Mouse (Mus musculus) lung, postnatal 0 days (tissue): ENCODE measurements around the gene Kif5c.

Source experiments
- CTCF ChIP-seq: IDR thresholded peaks from 2 replicates; pipeline ENCODE4 v1.5.1; 2016; ENCODE audit warnings: antibody characterized with exemption, mild to moderate bottlenecking
- EP300 ChIP-seq: IDR thresholded peaks from 2 replicates; pipeline ENCODE4 v1.6.1; 2016; ENCODE audit warnings: antibody characterized with exemption, mild to moderate bottlenecking, control low read depth

DNA sequence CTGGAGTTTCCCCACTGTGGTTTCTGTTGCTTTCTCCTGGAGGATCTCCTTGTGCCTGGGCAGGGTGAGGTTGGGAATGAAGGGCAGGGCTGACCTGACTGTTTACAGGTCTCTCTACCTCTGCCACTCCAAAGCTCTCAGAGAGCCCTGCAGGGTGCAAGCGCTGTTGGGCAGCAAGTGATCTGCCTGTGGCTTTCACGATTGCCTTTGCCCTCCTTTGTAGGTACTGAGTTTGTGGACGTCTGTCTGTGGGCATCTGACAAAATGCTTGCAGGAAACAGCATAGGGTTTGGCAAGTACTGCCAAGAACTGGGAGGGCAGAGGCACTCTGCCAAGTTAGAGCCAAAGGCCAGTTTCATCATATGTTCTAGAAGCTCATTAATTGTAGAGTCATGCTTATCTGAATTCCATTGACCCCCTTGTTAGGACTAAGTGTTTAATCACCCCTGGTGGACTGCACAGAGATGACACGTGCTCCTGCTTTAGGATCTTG is 192.8 kb downstream of the Kif5c start:
- peak; percentile 38 for TF ChIP-seq CTCF
- peak; percentile 70 for TF ChIP-seq EP300
